ENCODE assay signal across 12 mouse cellular contexts in the genomic region with DNA sequence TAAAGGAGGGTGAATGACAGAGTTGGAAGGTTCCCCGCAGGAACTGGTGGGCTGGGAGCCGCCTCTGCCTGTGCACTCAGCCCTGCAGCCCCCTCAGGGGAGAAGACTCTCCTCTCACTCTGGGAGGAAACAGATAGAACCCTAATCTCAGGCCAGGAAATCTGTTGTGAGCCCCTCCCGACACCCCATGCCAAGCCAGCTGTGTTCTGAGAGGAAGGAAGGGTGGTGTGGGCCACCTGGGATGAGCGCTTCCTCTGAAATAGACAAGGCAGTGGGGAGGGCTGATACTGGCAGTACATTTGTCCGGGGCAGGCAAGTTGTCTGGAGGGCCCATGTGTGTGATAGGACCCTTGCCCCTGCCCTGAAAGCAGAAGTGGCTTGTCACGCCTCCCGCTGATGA. TPM values are rescaled to one million over a fixed set of nuclear protein-coding genes. Genes with fewer than 3 reads are reported as not detected.
DNase-seq lines count a peak whose midpoint lies in the region; ATAC-seq lines count a peak whose summit lies in the region.
"Had no signal": no experiment of that assay in that cellular context is flagged by ENCODE, and none has a peak within 500 bp of the region (broad histone marks: within the 10 kb centered on the region; RNA-seq: fewer than 3 reads in every experiment).

No protein-coding gene starts in this region.

- no peaks in the 10 kb centered on the region for H3K36me3 ChIP-seq in heart, embryonic 12.5 days
- H3K36me3 ChIP-seq in midbrain, embryonic 15.5 days (replicated peaks) = no peaks in the 10 kb centered on the region
- H3K36me3 ChIP-seq: limb, embryonic 12.5 days; midbrain, embryonic 12.5 days had no signal

- DNase-seq in lung, postnatal 10 days = peak; percentile 40
- DNase-seq in lung, postnatal 14 days = no peak
- DNase-seq in liver = peak; percentile 28
- peak; percentile 61 for DNase-seq in thymus, postnatal 14 days
- no peak for DNase-seq in left cerebral cortex, postnatal 4 days
- DNase-seq: layer of hippocampus, adult 9-11 months; right cerebral cortex, postnatal 4 days had no signal

- H3K27ac ChIP-seq in heart, embryonic 12.5 days (ENCODE audit: poor library complexity, severe bottlenecking) = no peak overlapping the region
- H3K27ac ChIP-seq in midbrain, embryonic 15.5 days = no peak overlapping the region
- H3K27ac ChIP-seq: limb, embryonic 12.5 days; midbrain, embryonic 12.5 days had no signal

- H3K27me3 ChIP-seq in heart, embryonic 12.5 days (replicated peaks) = peaks cover 21% of the 10 kb centered on the region
- no peaks in the 10 kb centered on the region for H3K27me3 ChIP-seq in midbrain, embryonic 15.5 days (replicated peaks)
- H3K27me3 ChIP-seq: midbrain, embryonic 12.5 days had no signal

- WGBS in heart, embryonic 12.5 days = 47% methylated on average over 7 of the region's 7 CpGs
- 78% methylated on average over 7 of the region's 7 CpGs for WGBS in midbrain, embryonic 15.5 days

- intact Hi-C loops in left cerebral cortex, postnatal 4 days (cut with DNase I) = no loop called here

- H3K9me3 ChIP-seq in heart, embryonic 12.5 days (replicated peaks) = 0 out of 2 replicates have a peak, but pooled peaks cover 3% of the 10 kb centered on the region
- no peaks in the 10 kb centered on the region for H3K9me3 ChIP-seq in midbrain, embryonic 15.5 days
- H3K9me3 ChIP-seq: midbrain, embryonic 12.5 days had no signal

- ATAC-seq in heart, embryonic 12.5 days (ENCODE audit: insufficient number of reproducible peaks, low FRiP score) = peak; percentile 62
- no peak for ATAC-seq in inflammation-experienced regulatory T-cells, adult 6 months
- no peak for ATAC-seq in midbrain, embryonic 15.5 days (replicated peaks)

- no peak overlapping the region for H3K4me2 ChIP-seq in heart, embryonic 12.5 days
- H3K4me2 ChIP-seq in midbrain, embryonic 15.5 days = no peak overlapping the region
- H3K4me2 ChIP-seq: limb, embryonic 12.5 days; midbrain, embryonic 12.5 days had no signal

- 0 out of 2 replicates have a peak, but pooled peaks cover 4% of the 10 kb centered on the region for H3K4me1 ChIP-seq in heart, embryonic 12.5 days (replicated peaks)
- peaks cover 31% of the 10 kb centered on the region for H3K4me1 ChIP-seq in midbrain, embryonic 15.5 days

- H3K9ac ChIP-seq in heart, embryonic 12.5 days = no peak overlapping the region
- no peak overlapping the region for H3K9ac ChIP-seq in midbrain, embryonic 15.5 days
- H3K9ac ChIP-seq: limb, embryonic 12.5 days; midbrain, embryonic 12.5 days had no signal

- no peak overlapping the region for H3K4me3 ChIP-seq in heart, embryonic 12.5 days
- no peak overlapping the region for H3K4me3 ChIP-seq in midbrain, embryonic 15.5 days
- H3K4me3 ChIP-seq: limb, embryonic 12.5 days; midbrain, embryonic 12.5 days had no signal

RNA-seq across cellular contexts. Expression of a gene that starts 18.5 kb away (rescaled TPM):
- 79.5 and 80.3 TPM in 2 replicates for polyA plus RNA-seq in heart, embryonic 12.5 days (2016; fragmentation: Nextera tagmentation; extraction: Ambion mirVana)
- polyA plus RNA-seq in inflammation-experienced regulatory T-cells, adult 6 months (2017; shearing (Covaris generic)) = 10 to 100 TPM; 63.8 to 67.0 (median 64.7) TPM
- total RNA-seq in left cerebral cortex, postnatal 4 days (2021) = 10 to 100 TPM; 63.8 to 76.9 TPM
- 60.2 and 63.5 TPM in 2 replicates for polyA plus RNA-seq in midbrain, embryonic 15.5 days (2015; fragmentation: Nextera tagmentation; extraction: Ambion mirVana)

Comparison
In these comparisons a context has a peak if more than half of its experiments do, and no peak if none do; other contexts are left out.
1. DNase-seq: peak in lung, postnatal 10 days (single experiment), liver (single experiment) and thymus, postnatal 14 days (single experiment); none in lung, postnatal 14 days (single experiment) and left cerebral cortex, postnatal 4 days (single experiment).